Mouse (Mus musculus) lung, embryonic 16.5 days (tissue): ENCODE data around the gene Ccdc163. TPM values are rescaled to one million over a fixed set of nuclear protein-coding genes. Genes with fewer than 3 reads are reported as not detected.
"Not testable (repeated sequence)": the region's sequence is repeated elsewhere in the genome, so short reads cannot be mapped to it uniquely, and the experiment has no call there.

Experiments
- ATAC-seq: fragments of 200-750 bp; cut with Nextera tagmentation; 2 replicates; pipeline ENCODE4 v1.8.0; 2017; ENCODE audit warnings: low read depth, mild to moderate bottlenecking, moderate library complexity
- H3K27ac ChIP-seq: fragments of 300-500 bp; sonication (generic); 2 replicates; pipeline ENCODE4 v1.5.1; 2014; ENCODE audit warnings: mild to moderate bottlenecking, control low read depth, low read length
- H3K27me3 ChIP-seq: fragments of 300-500 bp; sonication (generic); 2 replicates; pipeline ENCODE4 v1.6.1; 2014; ENCODE audit warnings: low read depth, low read length, mixed read lengths; ENCODE audit not compliant: control insufficient read depth, insufficient read depth
- H3K36me3 ChIP-seq: fragments of 300-500 bp; sonication (generic); 2 replicates; pipeline ENCODE4 v1.6.1; 2014; ENCODE audit warnings: low read length; ENCODE audit not compliant: control insufficient read depth, insufficient read depth
- H3K4me1 ChIP-seq: fragments of 300-500 bp; sonication (generic); replicated peaks from 2 replicates; pipeline ENCODE4 v1.6.1; 2014; ENCODE audit warnings: low read length, mixed read lengths; ENCODE audit not compliant: control insufficient read depth, insufficient read depth
- H3K4me2 ChIP-seq: fragments of 300-500 bp; sonication (generic); 2 replicates; pipeline ENCODE4 v1.6.1; 2014; ENCODE audit warnings: low read depth, low read length, control low read depth
- H3K4me3 ChIP-seq: fragments of 300-500 bp; sonication (generic); 2 replicates; pipeline ENCODE4 v1.5.1; 2014; ENCODE audit warnings: mild to moderate bottlenecking, low read length, control low read depth
- H3K9ac ChIP-seq: fragments of 300-500 bp; sonication (generic); 2 replicates; pipeline ENCODE4 v1.6.1; 2014; ENCODE audit warnings: low read length, control low read depth
- H3K9me3 ChIP-seq: fragments of 300-500 bp; sonication (generic); 2 replicates; pipeline ENCODE4 v1.6.1; 2016; ENCODE audit warnings: low read length; ENCODE audit not compliant: control insufficient read depth
- whole genome bisulfite sequencing: fragments of 180-500 bp; shearing (Covaris S2); extraction: QIAGEN DNeasy Blood & Tissue Kit; methylation state at CpG from one replicate; pipeline ENCODE4 v1.1.7; 2014; 5-methylcytosine and 5-hydroxymethylcytosine counted together
- polyA plus RNA-seq: library from polyadenylated mRNA; unstranded; fragments of >200 nt; fragmentation: Nextera tagmentation; extraction: Ambion mirVana; gene quantifications from 2 replicates; pipeline ENCODE4 v1.2.1, GENCODE M21; 2015

Gene Ccdc163
- 29.4 and 35.2 TPM in 2 replicates for polyA plus RNA-seq

- Histone ChIP-seq H3K27me3 (no peaks in the 10 kb centered on the region), H3K9me3 (no peaks in the 10 kb centered on the region), H3K27ac (0 out of 2 replicates have a peak within 1 kb of the TSS, but pooled peaks have one; percentile 12), H3K4me3 (peak within 1 kb of the TSS; percentile 85), H3K4me1 (peaks cover 10% of the 10 kb centered on the region), H3K4me2 (peak within 1 kb of the TSS; percentile 87), H3K9ac (peak within 1 kb of the TSS; percentile 81), H3K36me3 (peaks cover 5% of the 10 kb centered on the region)
- ATAC-seq = peak; percentile 99
- under 1% methylated on average over 29 of the region's 29 CpGs for WGBS
Observed at GRCm38 (mm10) chr4:116708201-116708764, at the start of gene Ccdc163, which contains the start of gene Mmachc. Gene Ccdc163, plus strand, starts transcription at chr4:116708509. Gene Mmachc, minus strand, starts transcription at chr4:116708406.

GRCm38 (mm10) chr4:116659474-116659873, 48.8 kb upstream of the Ccdc163 start:
- H3K9me3 ChIP-seq = no peaks in the 10 kb centered on the region
- no peak overlapping the region for H3K9ac ChIP-seq
- H3K27ac ChIP-seq = no peak overlapping the region
- WGBS = 17% methylated on average over 2 of the region's 2 CpGs
- peak; percentile 78; the same call in 1 of the 2 replicates for ATAC-seq
- H3K4me3 ChIP-seq = no peak overlapping the region
- H3K4me2 ChIP-seq = no peak overlapping the region
- H3K4me1 ChIP-seq = no peaks in the 10 kb centered on the region; the same call in 1 of the 2 replicates
- no peaks in the 10 kb centered on the region for H3K27me3 ChIP-seq
- H3K36me3 ChIP-seq = no peaks in the 10 kb centered on the region

GRCm38 (mm10) chr4:116659916-116660315, 48.4 kb upstream of the Ccdc163 start:
- WGBS = 63% methylated on average over 6 of the region's 6 CpGs

GRCm38 (mm10) chr4:116660829-116661228, 47.5 kb upstream of the Ccdc163 start:
- Histone ChIP-seq H3K36me3 (no peaks in the 10 kb centered on the region), H3K4me3 (no peak overlapping the region), H3K27me3 (no peaks in the 10 kb centered on the region), H3K27ac (no peak overlapping the region), H3K9ac (no peak overlapping the region), H3K4me2 (no peak overlapping the region), H3K4me1 (no peaks in the 10 kb centered on the region; the same call in 1 of the 2 replicates), H3K9me3 (no peaks in the 10 kb centered on the region)
- ATAC-seq = no peak
- WGBS = 70% methylated on average over 6 of the region's 6 CpGs

More at GRCm38 (mm10) chr4:116659916-116660315, 48.4 kb upstream of the Ccdc163 start:
- not testable (repeated sequence) for H3K36me3 ChIP-seq, H3K4me1 ChIP-seq, H3K9me3 ChIP-seq, H3K27me3 ChIP-seq, H3K9ac ChIP-seq, H3K4me2 ChIP-seq, H3K27ac ChIP-seq, H3K4me3 ChIP-seq, ATAC-seq

DNA sequence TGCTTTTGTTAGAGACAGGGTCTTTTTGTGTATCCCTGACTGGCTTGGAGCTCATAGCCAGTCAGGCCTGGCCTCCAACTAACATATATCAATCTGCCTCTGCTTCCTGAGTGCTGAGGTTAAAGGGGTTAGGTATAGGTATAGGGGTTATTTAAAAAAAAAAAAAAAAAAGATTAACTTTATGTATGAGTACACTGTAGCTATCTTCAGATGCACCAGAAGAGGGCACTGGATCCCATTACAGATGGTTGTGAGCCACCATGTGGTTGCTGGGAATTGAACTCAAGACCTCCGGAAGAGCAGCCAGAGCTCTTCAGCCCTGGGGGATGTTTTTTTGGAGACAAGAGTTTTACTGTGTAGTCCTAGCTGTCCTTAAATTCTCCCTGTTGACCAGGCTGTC, 46.3 kb upstream of the Ccdc163 start:
- no peaks in the 10 kb centered on the region for H3K27me3 ChIP-seq
- no peak overlapping the region for H3K4me2 ChIP-seq
- H3K36me3 ChIP-seq = no peaks in the 10 kb centered on the region
- H3K9ac ChIP-seq = no peak overlapping the region
- H3K4me1 ChIP-seq = no peaks in the 10 kb centered on the region; the same call in 1 of the 2 replicates
- no peak overlapping the region for H3K4me3 ChIP-seq
- H3K9me3 ChIP-seq = no peaks in the 10 kb centered on the region
- no peak for ATAC-seq
- H3K27ac ChIP-seq = no peak overlapping the region
- 75% methylated on average over 1 of the region's 1 CpGs for WGBS

GRCm38 (mm10) chr4:116666625-116667024, 41.7 kb upstream of the Ccdc163 start:
- WGBS = 51% methylated on average over 4 of the region's 4 CpGs
- Histone ChIP-seq H3K4me2 (no peak overlapping the region), H3K9ac (no peak overlapping the region), H3K9me3 (no peaks in the 10 kb centered on the region), H3K36me3 (no peaks in the 10 kb centered on the region), H3K4me3 (no peak overlapping the region), H3K27ac (no peak overlapping the region), H3K4me1 (no peaks in the 10 kb centered on the region), H3K27me3 (no peaks in the 10 kb centered on the region)
- no peak for ATAC-seq

GRCm38 (mm10) chr4:116668145-116668544, 40.2 kb upstream of the Ccdc163 start:
- peaks cover 5% of the 10 kb centered on the region; the same call in 1 of the 2 replicates for H3K4me1 ChIP-seq
- H3K27me3 ChIP-seq = no peaks in the 10 kb centered on the region
- WGBS = 37% methylated on average over 3 of the region's 3 CpGs
- no peaks in the 10 kb centered on the region for H3K36me3 ChIP-seq
- H3K4me2 ChIP-seq = no peak overlapping the region
- H3K9ac ChIP-seq = no peak overlapping the region
- no peak for ATAC-seq
- H3K4me3 ChIP-seq = no peak overlapping the region
- no peak overlapping the region for H3K27ac ChIP-seq
- no peaks in the 10 kb centered on the region for H3K9me3 ChIP-seq

- no peak for ATAC-seq
- Histone ChIP-seq H3K9me3 (no peaks in the 10 kb centered on the region), H3K4me3 (no peak overlapping the region), H3K27ac (no peak overlapping the region), H3K4me1 (peaks cover 6% of the 10 kb centered on the region; the same call in 1 of the 2 replicates), H3K36me3 (no peaks in the 10 kb centered on the region), H3K9ac (no peak overlapping the region), H3K27me3 (no peaks in the 10 kb centered on the region), H3K4me2 (no peak overlapping the region)
- 58% methylated on average over 2 of the region's 2 CpGs for WGBS
Observed at GRCm38 (mm10) chr4:116669291-116669690, 39.0 kb upstream of the Ccdc163 start.

GRCm38 (mm10) chr4:116672785-116673184, 35.5 kb upstream of the Ccdc163 start:
- no peaks in the 10 kb centered on the region for H3K36me3 ChIP-seq
- ATAC-seq = peak; percentile 95
- H3K27me3 ChIP-seq = no peaks in the 10 kb centered on the region
- H3K27ac ChIP-seq = no peak overlapping the region
- 18% methylated on average over 2 of the region's 2 CpGs for WGBS
- H3K4me2 ChIP-seq = no peak overlapping the region
- H3K9ac ChIP-seq = no peak overlapping the region
- no peak overlapping the region for H3K4me3 ChIP-seq
- no peaks in the 10 kb centered on the region for H3K9me3 ChIP-seq
- H3K4me1 ChIP-seq = peaks cover 6% of the 10 kb centered on the region; the same call in 1 of the 2 replicates
